26 mouse cellular contexts compared by ENCODE assay signal in genomic region chr4:16477216-16477615, GRCm38 (mm10).
"Had no signal": no experiment of that assay in that cellular context is flagged by ENCODE, and none has a peak within 500 bp of the region (broad histone marks: within the 10 kb centered on the region; RNA-seq: fewer than 3 reads in every experiment).

No protein-coding gene starts in this region.

- ATAC-seq: hindbrain, postnatal 0 days; intestine, embryonic 16.5 days; liver, embryonic 12.5 days had no signal

- H3K4me3 ChIP-seq: heart, adult 2 months; heart, embryonic 13.5 days; heart, embryonic 15.5 days; hindbrain, embryonic 13.5 days; hindbrain, embryonic 15.5 days; kidney, embryonic 15.5 days; layer of hippocampus, adult 2 months; left cerebral cortex, adult 2 months; limb, embryonic 10.5 days; limb, embryonic 12.5 days; liver, embryonic 12.5 days had no signal

- H3K4me1 ChIP-seq: heart, embryonic 13.5 days; heart, embryonic 15.5 days; hindbrain, embryonic 13.5 days; hindbrain, embryonic 15.5 days; kidney, embryonic 15.5 days; limb, embryonic 10.5 days; limb, embryonic 12.5 days; liver, embryonic 12.5 days had no signal

- H3K27ac ChIP-seq: heart, adult 2 months; heart, embryonic 13.5 days; heart, embryonic 15.5 days; hindbrain, embryonic 13.5 days; hindbrain, embryonic 15.5 days; hindbrain, postnatal 0 days; kidney, embryonic 15.5 days; kidney, postnatal 0 days; layer of hippocampus, adult 2 months; left cerebral cortex, adult 2 months; limb, embryonic 10.5 days; limb, embryonic 12.5 days; liver, embryonic 12.5 days; liver, embryonic 14.5 days had no signal

- H3K27me3 ChIP-seq: heart, embryonic 13.5 days; heart, embryonic 15.5 days; hindbrain, embryonic 13.5 days; hindbrain, embryonic 15.5 days; kidney, embryonic 15.5 days; limb, embryonic 12.5 days; liver, embryonic 12.5 days had no signal

- DNase-seq: gastrocnemius, postnatal 14 days; gastrocnemius, postnatal 36 days; heart, adult 11 months; heart, adult 2 months; heart, postnatal 14 days; heart, postnatal 36 days; kidney, adult 11 months; kidney, adult 2 months; kidney, adult 9 months; kidney, postnatal 14 days; kidney, postnatal 36 days had no signal

- H3K9me3 ChIP-seq: heart, embryonic 13.5 days; heart, embryonic 15.5 days; hindbrain, embryonic 13.5 days; hindbrain, embryonic 15.5 days; kidney, embryonic 15.5 days; limb, embryonic 10.5 days; limb, embryonic 12.5 days; liver, embryonic 12.5 days had no signal

- H3K9ac ChIP-seq: heart, embryonic 13.5 days; heart, embryonic 15.5 days; hindbrain, embryonic 13.5 days; hindbrain, embryonic 15.5 days; kidney, embryonic 15.5 days; limb, embryonic 12.5 days; liver, embryonic 12.5 days; liver, embryonic 14.5 days had no signal

- H3K36me3 ChIP-seq: heart, embryonic 13.5 days; heart, embryonic 15.5 days; hindbrain, embryonic 13.5 days; hindbrain, embryonic 15.5 days; kidney, embryonic 15.5 days; limb, embryonic 10.5 days; limb, embryonic 12.5 days; liver, embryonic 12.5 days had no signal

- H3K4me2 ChIP-seq: heart, embryonic 11.5 days; heart, embryonic 13.5 days; heart, embryonic 15.5 days; hindbrain, embryonic 13.5 days; hindbrain, embryonic 15.5 days; kidney, embryonic 15.5 days; limb, embryonic 12.5 days; liver, embryonic 12.5 days had no signal
